Mouse (Mus musculus) neutrophil, adult 5-6 weeks (primary cell): ENCODE data around the gene Ryr2. TPM values are rescaled to one million over a fixed set of nuclear protein-coding genes. Genes with fewer than 3 reads are reported as not detected.
"Not testable (repeated sequence)": the region's sequence is repeated elsewhere in the genome, so short reads cannot be mapped to it uniquely, and the experiment has no call there.

Source experiments
- ATAC-seq: fragments of 151-379, 151-347 bp; 2 replicates; pipeline ENCODE4 v1.8.0; 2017; ENCODE audit warnings: mild to moderate bottlenecking, moderate TSS enrichment; ENCODE audit not compliant: insufficient number of reproducible peaks, poor library complexity, low FRiP score, severe bottlenecking; ENCODE audit errors: extremely low read depth
- total RNA-seq: library from RNA; stranded (forward); fragments of 200-1000 nt; gene quantifications from 2 replicates; pipeline ENCODE4 v1.2.3, GENCODE M21; 2017

Gene Ryr2
- total RNA-seq, 1 experiment from 2014 or later = 3.8 TPM

GRCm38 (mm10) chr13:11709708-11710471 lies 396.9 kb downstream of the Ryr2 start:
- no peak for ATAC-seq

- ATAC-seq = no peak
Measured at GRCm38 (mm10) chr13:11701721-11702120, 405.0 kb downstream of the Ryr2 start.

GRCm38 (mm10) chr13:11696496-11696895 lies 410.2 kb downstream of the Ryr2 start:
- no peak for ATAC-seq

GRCm38 (mm10) chr13:11681802-11682201 lies 424.9 kb downstream of the Ryr2 start:
- no peak for ATAC-seq

GRCm38 (mm10) chr13:11662815-11663214 lies 443.9 kb downstream of the Ryr2 start:
- ATAC-seq = no peak

GRCm38 (mm10) chr13:11644846-11645245 lies 461.9 kb downstream of the Ryr2 start:
- ATAC-seq = no peak

- no peak for ATAC-seq
Measured at GRCm38 (mm10) chr13:11636383-11636782, 470.4 kb downstream of the Ryr2 start.

- no peak for ATAC-seq
Measured at GRCm38 (mm10) chr13:11624513-11624912, 482.2 kb downstream of the Ryr2 start.

- ATAC-seq = no peak
Measured at GRCm38 (mm10) chr13:11595431-11595830, 511.3 kb downstream of the Ryr2 start.

- no peak for ATAC-seq
Measured at GRCm38 (mm10) chr13:11585283-11585682, 521.5 kb downstream of the Ryr2 start.

- no peak for ATAC-seq
Measured at GRCm38 (mm10) chr13:11572552-11572951, 534.2 kb downstream of the Ryr2 start.

GRCm38 (mm10) chr13:11567376-11567775 lies 539.4 kb downstream of the Ryr2 start:
- ATAC-seq = no peak

GRCm38 (mm10) chr13:11566486-11566885 lies 540.3 kb downstream of the Ryr2 start:
- ATAC-seq = no peak

GRCm38 (mm10) chr13:11563224-11564024 lies 543.3 kb downstream of the Ryr2 start:
- no peak for ATAC-seq

GRCm38 (mm10) chr13:11549644-11550043 lies 557.1 kb downstream of the Ryr2 start:
- no peak for ATAC-seq

GRCm38 (mm10) chr13:11549136-11549535 lies 557.6 kb downstream of the Ryr2 start:
- not testable (repeated sequence) for ATAC-seq

- no peak for ATAC-seq
Measured at GRCm38 (mm10) chr13:11545841-11546240, 560.9 kb downstream of the Ryr2 start.

GRCm38 (mm10) chr13:11542546-11542945 lies 564.2 kb downstream of the Ryr2 start:
- no peak for ATAC-seq

- ATAC-seq = no peak
Measured at GRCm38 (mm10) chr13:11536851-11537250, 569.9 kb downstream of the Ryr2 start.

GRCm38 (mm10) chr13:11535874-11536273 lies 570.9 kb downstream of the Ryr2 start:
- no peak for ATAC-seq
